Mouse (Mus musculus): ENCODE measurements around the gene Rbm47.
"Not testable (repeated sequence)": the region's sequence is repeated elsewhere in the genome, so short reads cannot be mapped to it uniquely, and the experiment has no call there.

Gene Rbm47

DNA sequence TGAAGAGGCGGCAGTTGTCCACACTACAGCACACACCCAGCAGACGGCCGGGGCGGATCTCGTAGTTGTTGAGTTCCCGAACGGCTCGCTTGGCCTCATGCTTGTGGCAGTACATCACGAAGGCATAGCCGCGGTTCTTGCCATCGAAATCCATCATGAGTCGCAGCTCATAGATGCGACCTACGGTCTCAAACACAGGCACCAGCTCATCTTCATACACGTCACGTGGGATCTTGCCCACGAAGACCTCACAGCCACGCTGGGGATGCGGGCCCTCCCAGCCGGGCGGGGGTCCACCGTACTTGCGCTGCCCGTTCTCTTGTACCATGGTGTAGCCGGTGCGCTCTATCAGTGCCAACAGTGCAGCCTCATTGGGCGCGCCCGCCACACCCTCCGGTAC lies 146.1 kb downstream of the Rbm47 start:
- no peak for DNase-seq (ENCODE audit: low read depth, low spot score)

DNA sequence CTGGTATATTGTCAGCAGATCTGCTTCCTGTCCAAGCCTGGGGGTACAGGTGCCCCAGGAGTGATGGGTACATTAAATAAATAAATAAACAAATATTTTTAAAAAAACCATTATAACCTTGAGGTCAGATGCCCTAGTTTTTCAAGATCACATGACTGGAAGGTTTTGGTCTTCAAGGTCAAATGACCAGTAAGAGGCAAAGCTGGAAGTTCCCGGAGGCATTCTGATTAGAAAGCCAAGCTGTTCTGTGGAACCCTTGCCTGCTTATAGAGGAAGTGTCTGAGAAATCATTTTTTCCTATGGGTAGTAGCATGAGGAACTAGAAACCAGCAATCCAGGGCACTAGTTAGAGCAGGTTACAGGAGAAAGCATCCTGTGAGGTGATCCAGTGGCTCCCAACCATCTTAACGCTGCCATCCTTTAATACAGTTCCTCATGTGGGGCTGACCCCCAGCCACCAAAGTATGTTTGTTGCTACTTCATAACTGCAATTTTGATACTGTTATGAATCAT lies 157.4 kb downstream of the Rbm47 start:
- no peak for DNase-seq (ENCODE audit: low read depth, low spot score)

DNA sequence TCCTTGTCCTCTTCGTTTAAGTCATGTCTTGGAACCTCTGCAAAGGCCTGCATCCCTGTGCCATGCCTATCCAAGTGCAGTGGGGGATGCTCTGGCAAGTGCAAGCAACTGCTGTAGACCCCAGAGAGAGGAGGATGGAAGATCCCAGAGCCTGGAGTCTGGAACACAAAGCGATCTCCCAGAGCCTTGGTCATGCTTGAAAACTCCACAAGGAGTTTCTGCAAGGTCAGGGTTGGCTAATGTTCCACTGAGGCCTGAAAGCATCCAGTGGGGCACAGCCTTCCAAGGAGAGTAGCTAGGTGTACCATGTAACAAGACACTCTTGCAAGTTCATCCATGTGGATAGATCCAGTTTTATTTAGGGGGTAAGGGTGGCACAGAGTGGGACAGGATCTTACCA lies 158.5 kb downstream of the Rbm47 start:
- DNase-seq (ENCODE audit: low read depth, low spot score): no peak

DNA sequence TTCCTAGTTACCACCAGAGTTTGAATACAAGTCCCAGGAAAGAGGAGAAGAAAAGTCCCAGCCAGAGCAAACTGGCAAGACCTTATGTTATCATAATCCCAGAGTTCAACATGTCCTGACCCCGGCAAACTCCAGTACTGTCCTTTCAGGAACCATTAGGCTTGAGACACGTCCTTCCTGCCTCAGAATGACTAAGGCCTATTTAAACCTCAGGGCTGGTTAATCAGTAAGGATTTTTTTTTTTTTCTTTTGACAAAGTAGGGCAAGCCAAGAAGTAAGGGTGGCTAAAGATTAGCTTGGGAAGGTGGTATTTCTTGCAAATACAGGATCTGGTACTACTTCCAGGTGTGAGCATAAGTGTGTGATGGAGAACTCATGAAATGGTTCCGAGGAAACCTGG lies 158.9 kb downstream of the Rbm47 start:
- DNase-seq (ENCODE audit: low read depth, low spot score): no peak

DNA sequence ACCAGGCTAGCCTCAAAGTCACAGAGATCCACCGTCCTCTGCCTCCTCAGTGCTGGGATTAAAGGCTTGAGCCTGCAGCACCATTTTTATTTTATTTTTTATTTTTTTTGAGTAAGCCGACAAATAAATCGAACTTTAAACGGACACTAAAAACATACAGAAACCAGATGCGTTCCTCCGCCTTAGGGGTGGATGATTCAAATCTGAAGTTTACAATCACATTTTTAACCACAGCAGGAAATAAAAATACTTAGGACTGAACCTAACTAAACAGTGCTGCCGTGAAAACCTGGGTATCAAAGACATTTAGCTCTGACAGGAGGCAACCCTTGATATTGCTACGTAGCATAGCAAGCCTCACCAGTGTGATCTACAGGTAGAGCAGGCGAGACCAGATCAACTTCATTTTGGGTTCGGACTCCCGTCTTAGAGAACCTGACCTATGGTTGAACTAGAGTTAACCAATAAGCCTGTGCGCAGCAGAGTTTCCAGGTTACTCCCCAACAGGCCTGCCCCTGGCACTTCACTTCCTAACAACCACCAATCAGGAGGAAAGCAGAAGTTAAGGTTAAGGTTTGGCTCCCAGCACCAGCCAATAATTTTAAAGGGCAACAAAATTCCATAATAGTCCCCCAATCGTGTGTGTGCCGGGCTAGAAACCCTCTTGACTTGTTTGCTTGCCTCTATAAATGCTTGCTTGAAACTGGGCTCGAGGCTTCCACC lies 164.5 kb downstream of the Rbm47 start:
- DNase-seq (ENCODE audit: low read depth, low spot score): no peak

DNA sequence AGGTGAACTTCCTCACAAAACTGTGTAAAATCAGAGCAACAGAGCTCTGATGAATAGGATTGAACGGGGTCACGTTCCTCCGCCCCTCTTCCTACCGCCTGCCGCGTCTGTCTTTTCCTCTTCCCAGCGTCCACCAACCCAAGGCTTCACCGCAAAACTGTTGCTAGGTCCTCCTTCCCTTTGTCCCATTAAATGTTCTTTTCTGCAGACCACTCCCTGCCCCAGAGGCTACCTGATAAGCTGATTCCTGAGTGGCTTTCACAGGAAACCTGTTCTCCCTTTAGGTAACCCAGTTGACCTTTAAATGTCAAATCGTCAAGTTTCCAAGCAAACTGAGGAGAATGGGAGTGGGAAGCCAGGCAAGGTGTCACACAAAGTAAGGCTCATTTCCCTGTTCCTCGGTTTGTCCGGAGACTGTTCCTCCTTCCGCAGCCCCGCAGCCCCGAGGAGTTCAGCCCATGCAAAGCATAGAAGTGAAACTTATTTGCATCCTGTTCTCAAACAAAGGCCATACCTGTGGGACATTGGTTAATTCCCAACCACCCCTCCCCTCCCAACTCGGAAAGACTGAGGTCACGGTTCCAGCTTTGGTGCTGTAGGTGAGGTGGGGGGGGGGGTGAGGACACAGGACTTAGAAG lies 167.8 kb downstream of the Rbm47 start:
- DNase-seq (ENCODE audit: low read depth, low spot score): no peak

DNA sequence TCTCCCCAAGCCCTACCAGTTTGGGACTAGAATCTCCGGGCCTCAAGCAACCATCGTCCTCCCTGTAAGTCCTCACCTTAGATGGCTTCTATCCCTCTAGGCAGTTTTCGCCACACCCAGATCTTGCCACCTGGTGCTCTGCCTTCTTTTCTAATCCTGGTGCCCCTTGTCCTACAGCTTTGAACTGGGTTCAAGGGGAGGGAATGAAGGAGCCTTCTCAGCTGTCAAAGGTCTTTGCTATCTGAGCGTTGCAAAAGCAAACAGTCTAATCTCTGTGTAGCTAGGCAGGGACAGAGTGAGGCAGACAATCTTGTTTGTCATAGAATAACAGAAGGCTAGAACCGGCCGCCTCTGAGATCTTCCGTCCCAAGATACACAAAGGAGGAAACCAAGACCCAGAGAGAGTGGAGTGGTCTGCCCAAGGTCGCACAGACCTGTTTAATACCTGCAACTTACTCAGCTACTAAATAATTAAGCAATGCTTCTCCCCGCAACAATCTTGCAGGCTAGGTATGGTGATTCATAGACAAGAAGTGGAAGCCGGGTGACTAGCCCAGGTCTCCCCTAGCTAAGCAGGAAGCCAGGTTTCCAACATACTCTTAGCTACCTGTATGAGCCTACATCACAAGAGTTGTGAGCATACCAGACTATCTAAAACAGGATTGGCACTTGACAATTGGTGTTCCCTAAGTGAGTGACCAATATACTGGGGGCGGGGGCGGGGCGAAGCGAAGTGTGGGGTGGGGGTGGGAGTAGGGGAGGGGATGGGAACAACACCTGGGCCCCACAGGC lies 168.6 kb downstream of the Rbm47 start, which contains the start of gene 9130230L23Rik:
TSS of gene 9130230L23Rik (minus strand) at position 152 of the 792 bp plus-strand sequence.
- DNase-seq (ENCODE audit: low read depth, low spot score): no peak

DNA sequence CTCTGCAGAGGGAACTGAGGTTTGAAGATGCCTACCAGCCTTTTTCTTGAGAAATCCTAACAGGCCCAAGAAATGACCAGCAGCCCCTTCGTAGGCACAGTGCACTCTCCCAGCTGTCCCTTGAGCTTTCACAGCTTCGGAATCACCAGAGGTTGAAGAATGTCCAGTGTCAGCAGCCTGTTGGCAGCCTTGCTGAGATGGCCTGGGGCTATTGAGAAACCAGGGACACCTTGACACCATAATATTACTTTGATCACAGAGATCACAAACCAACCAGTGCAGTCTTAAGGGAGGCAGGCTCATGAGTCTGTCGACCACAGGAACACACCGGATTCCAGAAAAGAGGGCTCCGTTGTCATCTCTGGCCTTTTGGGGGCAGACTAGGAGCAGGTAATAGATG lies 171.7 kb downstream of the Rbm47 start:
- no peak for DNase-seq (ENCODE audit: low read depth, low spot score)

DNA sequence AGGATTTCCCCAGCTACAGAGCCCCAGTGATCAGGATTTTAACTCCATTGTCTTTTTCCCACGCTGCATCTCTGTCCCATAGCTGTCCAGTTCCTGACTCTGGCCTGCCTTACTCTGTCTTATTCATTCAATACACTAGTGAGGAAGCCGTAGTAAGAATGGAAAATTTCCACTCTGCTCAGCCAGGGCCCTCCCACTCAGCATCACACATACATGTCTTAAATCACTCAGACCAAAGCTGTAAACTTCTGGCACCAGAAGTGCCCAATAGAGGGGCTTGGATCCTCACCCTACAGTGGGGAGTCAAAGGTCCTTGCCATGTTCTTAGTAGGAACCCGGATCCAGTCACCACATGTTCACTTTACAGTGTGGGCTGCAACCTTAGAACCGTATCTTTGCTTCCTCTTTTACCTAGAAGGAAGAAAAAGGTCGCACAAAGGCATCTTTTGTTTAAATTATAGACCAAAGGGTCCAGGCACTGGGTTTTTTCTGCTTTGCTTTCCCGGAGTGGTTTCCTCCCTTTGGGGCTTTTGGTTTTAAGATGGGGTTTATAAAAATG lies 172.3 kb downstream of the Rbm47 start:
- peak; percentile 18 for DNase-seq (ENCODE audit: low read depth, low spot score)

DNA sequence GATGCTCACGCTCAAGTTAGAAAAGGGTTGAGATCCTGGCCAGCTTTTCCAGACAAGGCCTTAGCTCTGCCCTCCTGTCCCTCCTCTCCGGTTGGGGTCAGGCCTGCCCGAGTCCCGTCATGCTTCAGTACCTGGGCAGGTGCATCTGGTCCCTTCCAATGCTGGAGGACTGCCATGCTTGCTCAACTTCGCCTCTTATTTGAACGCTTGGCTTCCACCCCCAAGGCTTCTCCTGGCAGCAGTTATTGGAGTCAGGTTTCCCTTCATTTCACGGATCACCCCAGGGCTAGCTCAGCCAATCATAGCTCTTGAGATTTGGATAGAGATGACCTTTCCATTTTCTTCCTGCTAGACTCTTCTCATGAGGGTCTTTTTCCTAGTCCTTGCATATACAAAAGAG lies 172.8 kb downstream of the Rbm47 start:
- no peak for DNase-seq (ENCODE audit: low read depth, low spot score)

DNA sequence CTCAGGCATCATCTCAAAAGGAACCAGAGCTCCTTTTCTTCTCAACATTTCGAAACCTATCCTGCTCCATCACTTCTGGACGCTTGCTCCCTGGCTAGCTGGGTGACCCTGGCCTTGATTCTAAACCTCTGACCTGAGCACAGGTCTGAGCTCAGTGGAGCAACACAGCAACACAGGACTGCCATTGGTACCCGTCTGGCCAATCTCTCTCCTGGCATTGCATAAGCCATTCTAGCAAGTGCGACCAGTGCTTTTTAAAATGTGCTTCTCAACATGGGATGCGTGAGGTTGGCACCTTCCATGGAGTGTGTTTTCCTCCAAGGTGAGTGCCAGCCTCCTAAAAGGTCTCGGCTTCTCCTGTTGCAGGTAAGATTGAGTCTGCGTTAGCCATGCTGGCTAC lies 173.8 kb downstream of the Rbm47 start:
- DNase-seq (ENCODE audit: low read depth, low spot score): no peak

DNA sequence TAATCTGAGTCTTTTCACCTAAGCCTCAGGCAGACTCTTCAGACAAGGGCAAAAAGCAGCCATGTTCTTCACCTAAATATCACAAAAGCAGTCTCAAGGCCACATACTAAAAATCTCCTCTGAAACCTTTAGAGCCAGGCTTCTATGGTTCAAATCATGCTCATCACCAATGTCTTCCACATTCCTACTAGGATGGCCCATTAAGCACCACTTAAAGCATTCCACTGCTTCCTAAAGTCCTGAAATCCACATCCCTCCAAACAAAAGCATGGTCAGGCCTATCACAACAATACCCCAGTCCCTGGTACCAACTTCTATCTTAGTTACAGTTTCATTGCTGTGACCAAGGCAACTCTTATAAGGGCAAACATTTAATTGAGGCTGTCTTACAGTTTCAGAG lies 175.1 kb downstream of the Rbm47 start:
- DNase-seq (ENCODE audit: low read depth, low spot score): no peak

DNA sequence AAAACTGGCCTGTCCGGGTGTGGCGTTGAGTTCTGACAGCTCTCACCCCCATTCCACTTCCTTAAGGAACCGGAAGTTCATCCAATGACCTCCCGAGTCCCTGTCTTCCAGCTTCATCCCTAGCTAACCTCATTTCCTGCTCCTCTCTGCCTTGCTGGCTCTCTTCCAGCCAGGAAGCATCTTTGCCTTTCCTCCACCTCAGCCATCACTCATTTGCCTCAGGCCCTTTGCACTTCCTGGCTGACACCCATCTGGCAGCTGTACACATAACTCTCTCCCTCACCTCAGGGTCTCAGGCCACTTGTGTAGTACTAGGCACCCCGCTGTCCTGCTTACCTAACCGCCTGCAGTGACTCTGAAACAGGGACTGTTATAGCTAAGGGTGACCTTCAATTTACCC lies 178.3 kb downstream of the Rbm47 start:
- peak; percentile 59 for DNase-seq (ENCODE audit: low read depth, low spot score)

DNA sequence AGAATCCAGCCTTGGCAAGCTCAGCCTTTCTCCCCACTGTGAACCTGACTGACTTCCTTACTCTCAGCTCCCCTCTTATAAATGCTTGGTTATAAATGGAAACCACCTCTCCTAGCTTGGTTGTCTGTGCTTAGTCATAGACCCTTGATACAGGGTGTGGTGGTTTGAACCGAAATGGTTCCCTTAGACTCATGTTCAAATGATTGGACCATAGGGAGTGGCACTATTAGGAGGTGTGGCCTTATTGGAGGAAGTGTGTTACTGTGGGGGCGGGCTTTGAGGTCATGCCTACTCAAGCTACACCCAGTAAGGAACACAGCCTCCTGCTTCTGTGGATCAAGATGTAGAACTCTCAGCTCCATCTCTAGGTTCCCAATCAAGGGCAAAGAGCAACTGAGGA lies 181.7 kb downstream of the Rbm47 start:
- peak; percentile 88 for DNase-seq (ENCODE audit: low read depth, low spot score)

DNA sequence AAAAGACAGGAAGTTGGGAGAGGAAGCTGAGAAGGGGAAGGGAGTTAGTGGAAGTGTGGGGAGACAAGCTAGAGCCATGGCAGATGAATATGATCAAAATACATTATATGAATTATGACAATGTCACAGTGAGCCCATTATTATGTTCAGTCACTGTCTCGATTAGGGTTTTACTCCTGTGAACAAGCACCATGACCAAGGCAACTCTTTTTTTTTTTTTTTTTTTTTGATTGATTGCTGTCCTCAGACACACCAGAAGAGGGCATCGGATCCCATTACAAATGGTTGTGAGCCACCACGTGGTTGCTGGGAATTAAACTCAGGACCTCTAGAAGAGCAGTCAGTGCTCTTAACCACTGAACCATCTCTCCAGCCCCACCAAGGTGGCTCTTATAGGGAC lies 185.9 kb downstream of the Rbm47 start:
- DNase-seq (ENCODE audit: low read depth, low spot score): not testable (repeated sequence)

DNA sequence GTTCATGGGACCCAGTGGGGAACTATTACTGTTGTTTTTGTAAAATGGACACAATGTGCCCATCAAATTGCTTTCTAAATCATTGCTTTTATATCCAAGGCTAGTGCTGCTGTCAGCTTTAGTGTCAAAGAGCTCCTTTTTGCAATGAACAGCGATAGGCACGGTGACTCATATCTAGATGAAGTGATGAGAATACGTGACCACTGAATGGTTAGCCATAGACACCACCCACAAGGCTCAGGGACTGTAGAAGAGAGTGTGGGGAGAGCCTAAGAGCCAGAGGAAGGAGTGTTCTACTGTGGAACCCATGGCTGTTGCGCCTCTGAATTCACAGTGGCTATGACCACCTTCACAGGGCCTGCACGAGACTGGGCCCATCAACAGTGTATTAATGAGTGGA lies 186.5 kb downstream of the Rbm47 start:
- DNase-seq (ENCODE audit: low read depth, low spot score): peak; percentile 17

DNA sequence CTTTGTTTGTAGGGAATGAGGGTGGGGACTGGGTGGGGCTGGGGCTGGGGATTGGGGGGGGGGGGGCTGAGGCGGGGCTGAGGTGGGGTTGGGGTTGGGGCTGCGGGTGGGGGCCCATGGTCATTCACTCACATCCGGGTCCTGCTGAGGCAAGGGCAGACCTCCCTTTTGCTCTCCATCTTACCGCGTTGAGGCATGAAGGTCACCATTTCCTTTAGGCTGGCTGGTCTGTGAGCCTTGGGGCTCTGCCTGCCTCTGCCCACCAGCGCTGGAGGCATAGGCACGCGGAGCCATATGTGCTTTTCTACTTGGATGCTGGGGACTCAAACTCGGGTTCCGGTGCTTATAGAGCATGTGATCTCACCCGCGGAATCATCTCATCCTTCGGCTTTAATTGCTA lies 197.2 kb downstream of the Rbm47 start:
- DNase-seq (ENCODE audit: low read depth, low spot score): no peak

DNA sequence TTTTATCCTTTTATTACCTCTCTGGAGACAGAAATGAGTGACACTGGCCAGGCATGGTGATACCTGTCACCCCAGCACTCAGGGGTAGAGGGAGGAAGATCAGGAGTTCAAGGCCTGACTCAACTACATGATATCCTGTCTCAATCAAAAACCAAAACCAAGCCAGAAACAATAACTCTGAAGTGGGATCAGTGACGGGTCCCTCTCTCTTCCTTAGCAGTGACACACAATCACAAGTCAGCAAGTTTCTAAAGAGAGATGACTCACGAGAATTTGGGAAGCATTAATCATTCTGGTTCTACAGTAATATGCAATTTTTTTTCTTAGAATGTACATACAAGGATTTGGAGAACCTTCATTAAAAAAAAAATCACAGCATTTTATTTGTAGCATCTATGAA lies 199.7 kb downstream of the Rbm47 start:
- DNase-seq (ENCODE audit: low read depth, low spot score): peak; percentile 89

DNA sequence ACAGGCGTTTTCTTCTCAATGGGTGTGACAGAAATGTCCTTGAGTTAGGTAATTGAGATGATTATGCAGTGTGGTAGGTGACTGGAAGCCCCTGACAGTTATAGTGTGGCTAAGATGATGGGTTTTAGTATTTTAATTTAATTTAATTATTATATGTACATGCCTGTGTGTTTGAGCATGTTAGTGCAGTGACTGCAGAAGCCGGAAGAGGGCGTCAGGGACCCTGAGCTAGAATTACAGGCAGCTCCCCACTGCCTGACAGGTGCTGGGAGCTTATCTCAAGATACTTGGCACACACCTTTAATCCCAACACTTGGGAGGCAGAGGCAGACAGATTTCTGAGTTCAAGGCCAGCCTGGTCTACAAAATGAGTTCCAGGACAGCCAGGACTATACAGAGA lies 204.9 kb downstream of the Rbm47 start:
- DNase-seq (ENCODE audit: low read depth, low spot score): no peak

DNA sequence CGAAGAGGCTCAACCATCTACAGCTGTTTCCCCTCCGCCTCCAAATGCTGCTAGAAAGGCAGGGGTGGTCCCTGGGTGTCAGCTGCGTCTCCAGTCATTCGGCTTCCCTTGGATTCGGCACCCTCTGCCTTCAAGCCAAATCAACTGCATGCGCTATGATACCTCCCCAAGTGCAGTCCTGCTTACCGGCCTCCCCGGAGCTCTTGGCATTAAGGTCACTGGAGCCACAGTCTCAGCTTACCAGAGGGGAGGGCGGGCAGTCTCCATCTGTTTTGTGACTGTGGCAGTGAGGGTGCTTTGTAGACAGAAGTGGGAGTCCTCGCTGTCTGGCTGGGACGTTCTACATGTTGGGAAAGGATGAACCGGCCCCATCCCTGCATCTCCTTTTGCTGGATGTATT lies 205.8 kb downstream of the Rbm47 start:
- DNase-seq (ENCODE audit: low read depth, low spot score): no peak

All from 3T3-L1 (cell line).